Mouse (Mus musculus) granulocyte monocyte progenitor cell, adult 5-6 weeks (primary cell): ENCODE results near the gene Maz. TPM values are rescaled to one million over a fixed set of nuclear protein-coding genes. Genes with fewer than 3 reads are reported as not detected.
A peak's percentile ranks its signal among the peaks of the same experiment; 100 is the strongest.

Experiments
- ATAC-seq: replicated peaks from 2 replicates; pipeline ENCODE4 v1.8.0; 2016; ENCODE audit warnings: mild to moderate bottlenecking, moderate TSS enrichment, inconsistent platforms; ENCODE audit not compliant: poor library complexity, severe bottlenecking
- total RNA-seq, 2 experiments: library from RNA; stranded (forward) in 1 of 2; stranded (reverse) in 1 of 2; fragments of 200-712, 200-1000 nt in 1 of 2; fragments of >200 nt in 1 of 2; fragmentation: Nextera tagmentation in 1 of 2; gene quantifications; 2 replicates each; pipeline ENCODE4 v1.2.3; 2014 to 2017

Maz gene
- 143 and 169 TPM in 2 replicates for total RNA-seq (2014; fragmentation: Nextera tagmentation)
- total RNA-seq (2017) = 52.5 and 77.5 TPM in 2 replicates

DNA sequence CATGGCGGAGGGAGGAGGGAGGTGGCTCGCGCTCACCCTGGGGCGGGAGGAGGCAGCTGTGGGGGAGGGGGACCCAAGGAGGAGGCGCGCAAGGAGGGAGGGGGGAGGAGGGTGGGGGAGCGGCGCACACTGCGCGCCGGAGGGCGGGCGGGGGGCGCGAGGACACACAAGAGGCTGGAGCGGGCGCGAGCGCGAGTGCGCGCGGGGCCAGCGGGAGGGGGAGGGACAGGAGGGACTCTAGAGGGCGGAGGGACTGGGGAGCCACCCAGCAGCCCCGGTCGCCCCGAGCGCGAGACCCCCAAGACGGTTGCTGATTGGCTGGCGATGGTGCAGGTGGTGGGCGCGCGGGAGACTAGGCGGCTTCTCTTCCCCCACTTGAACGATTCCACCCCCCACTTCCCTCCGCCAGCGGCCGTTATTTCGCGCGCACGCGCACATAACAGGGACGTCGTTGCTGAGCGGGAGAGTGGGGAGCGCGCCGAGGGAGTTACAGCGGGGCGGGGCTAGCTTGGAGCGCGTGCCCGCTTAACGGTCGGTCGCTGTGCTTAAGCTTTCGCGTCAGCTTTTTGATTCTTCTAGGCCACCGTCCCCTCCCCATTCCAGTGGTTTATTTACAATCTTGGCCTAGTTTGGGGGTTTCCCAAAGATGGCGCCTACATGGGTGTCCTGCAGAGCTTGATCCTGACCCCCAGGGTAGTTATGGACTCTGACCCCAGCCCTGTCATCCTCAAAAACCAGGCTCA, at the start of gene Maz:
Gene Maz, minus strand, starts transcription at position 54 of the 743 bp plus-strand sequence.
- peak; percentile 78 for ATAC-seq

DNA sequence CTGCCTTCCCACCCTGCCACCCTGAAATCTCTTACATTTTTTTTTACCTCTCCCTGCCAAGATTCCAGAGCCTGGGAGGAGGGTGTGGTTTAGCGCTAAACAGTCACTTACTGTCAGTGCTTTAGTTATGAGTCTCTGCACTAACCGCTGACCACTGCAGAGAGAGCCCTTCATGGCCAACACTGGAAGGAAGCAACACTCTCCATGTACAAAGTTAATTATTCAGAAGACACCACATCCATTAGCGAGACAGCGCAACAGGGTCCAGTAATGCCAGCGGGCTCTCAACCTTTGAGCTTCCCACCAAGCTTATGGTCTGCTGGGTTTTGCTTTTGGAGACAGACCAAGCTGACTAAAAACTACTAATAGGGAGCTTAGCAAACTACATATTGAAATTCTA, 49.4 kb upstream of the Maz start:
- ATAC-seq = no peak

DNA sequence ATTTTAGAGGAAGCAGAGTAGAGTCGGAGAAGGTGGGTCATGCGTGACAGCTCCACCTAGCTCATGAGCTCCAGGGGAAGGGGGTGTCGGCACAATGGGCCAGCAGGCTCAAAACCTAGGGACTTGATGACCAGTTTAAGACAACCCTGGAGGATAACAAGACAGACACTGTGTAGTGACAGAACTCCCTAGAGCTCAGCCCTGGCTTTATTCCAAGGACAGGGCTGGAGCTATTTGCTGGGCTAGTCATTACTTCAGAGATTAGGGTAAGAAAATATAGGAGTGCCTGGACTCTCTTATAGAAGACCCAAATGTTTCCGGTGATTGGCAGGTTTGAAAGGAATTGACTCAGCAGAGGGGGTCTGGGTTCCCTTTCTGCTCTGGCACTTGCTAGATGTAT, 46.4 kb upstream of the Maz start:
- no peak for ATAC-seq

DNA sequence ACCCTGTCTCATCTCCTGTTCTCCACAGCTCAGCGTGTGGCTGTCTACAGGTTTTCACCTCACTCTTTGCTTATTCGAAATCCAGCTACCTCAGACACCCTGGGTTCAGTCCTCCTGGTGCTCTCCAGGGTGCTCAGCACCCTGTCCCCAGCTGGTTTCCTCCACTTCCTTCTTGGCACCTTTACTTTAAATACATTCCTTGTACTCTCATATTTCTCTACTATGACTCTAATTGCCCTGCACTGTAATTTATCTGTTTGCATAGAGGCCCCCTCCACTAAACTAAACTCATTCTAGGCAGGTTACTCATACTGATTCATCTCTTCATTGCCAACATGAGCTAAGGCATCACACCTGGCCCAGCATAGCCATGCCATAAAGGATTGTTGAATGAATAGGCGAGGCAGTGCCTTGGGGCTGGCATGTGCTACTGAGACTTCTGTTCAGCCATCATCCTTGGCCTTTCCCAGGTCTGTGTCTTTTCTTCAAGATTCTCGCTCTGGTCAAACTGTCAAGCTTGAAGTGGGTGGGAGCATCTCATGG, 44.1 kb upstream of the Maz start:
- no peak for ATAC-seq

DNA sequence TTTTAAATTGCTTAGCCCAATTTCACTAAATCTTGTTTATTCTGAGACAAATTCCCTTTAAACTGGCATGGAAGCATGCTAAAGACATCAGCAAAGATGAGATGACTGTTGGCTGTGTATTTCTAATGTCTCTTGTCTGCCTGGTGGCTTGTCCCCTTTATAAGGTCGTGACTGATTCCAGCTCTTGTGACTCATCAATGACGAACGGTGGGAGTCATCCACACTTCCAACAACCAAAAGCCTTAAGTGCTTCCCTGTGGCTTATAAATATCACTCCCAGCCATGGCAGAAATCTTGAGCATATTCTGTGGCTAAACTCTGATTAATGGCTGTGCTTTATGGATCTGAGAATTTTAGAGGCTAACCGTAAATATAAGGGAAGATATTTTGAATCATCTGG, 39.5 kb upstream of the Maz start:
- no peak for ATAC-seq

DNA sequence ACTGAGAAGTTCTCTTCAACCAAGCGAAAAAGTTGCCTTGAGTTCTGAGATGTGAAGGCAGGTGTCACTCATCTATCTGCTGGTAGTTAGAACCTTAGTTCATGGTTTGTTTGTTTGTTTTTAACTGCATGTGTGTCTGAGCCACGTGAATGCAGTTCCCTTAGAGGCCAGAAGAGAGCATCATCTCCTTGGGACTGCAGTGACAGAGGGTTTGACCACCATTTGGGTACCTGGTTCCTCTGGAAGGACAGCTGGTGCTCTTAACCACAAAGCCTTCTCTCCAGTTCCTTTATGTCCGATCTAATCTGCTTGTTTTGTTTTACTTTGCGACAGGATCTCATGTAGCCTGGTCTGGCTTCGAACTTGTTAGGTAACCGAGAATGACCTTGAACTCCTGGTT, 38.7 kb upstream of the Maz start:
- ATAC-seq = peak; percentile 62

DNA sequence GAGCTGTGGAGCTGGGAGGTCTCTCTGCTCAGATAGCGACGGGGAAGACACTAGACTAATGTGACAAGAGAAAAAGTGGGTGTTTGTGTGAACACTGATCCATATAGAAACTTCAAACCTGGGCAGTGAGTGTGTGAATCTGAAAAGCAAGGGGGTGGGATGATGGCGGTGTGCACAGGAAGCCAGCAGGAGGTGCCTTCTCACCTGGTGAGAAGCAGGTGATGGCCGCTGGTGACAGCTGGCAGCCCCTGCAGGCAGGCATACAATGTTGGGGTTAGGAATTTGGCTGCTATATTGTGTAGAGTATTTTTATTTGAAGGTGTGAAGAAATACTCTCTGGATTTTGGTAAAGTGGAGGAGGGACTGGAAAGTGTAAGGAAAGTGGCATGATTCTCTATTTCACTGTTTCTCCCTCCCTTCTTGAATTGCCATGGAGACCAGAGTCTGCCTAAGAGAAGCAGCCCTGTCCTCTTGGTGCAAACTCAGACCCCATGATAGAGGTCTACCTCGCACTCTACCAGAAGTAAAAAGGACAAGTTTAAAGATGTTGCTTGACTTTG, 28.3 kb upstream of the Maz start:
- no peak for ATAC-seq

DNA sequence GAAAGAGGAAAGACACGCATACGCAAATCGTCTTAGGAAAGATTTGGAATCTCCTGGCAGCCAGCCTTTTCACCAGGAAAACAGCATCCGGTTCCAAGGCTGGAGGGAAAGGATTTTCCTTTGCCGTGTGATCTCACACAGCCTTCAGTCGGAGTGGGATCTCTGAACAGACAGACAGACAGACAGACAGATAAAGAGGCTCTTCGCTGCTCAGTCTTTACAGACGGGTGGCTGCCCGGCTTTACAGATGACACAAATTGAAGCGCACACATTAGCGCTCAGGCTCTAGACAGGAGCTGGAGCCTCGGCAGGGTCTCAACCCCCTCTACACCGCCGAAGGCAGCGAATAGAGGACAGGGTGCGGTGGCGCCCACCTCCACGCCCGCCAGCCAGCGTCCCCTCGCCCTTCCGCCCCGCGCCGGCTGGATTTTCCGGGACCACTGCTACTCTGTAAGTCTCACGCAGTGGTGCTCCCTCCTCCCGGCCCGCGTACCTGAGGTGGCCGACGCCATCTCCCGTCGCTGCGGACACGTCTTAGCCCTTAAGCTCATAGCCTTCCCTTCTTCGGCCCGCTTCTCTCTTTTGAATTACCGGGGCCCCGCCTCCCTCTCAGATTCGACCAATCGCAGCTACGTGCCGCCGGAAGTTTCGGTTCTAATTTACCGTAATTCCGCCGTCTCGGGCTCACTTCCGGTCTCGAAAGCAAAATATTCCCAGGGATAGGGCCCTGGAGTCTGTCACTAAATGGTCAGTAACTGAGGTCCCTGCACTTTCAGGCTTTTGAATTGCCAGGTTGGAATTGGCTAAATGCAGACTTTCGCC, 15.2 kb upstream of the Maz start, which contains the start of gene Kif22:
Gene Kif22, minus strand, starts transcription at position 621 of the 822 bp plus-strand sequence.
- ATAC-seq = peak; percentile 99

DNA sequence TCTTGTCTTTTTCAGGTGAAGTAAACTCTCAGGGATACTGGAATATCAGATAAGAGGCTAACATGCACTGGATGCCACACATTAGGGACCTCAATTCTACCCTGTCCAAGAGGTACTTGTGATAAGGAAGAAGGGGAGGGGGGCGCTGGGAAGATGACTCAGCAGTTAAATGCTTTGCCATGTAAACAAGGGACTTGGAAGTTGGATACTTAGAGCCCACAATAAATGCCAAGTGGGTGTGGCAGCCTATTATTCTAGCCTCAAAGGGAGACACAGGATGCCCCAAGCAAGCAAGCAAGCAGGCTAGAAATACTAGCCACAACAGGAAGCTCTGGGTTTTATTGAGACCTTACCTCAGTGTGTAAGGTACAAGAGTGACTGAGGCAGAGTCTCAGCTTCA, 4.4 kb upstream of the Maz start:
- no peak for ATAC-seq

DNA sequence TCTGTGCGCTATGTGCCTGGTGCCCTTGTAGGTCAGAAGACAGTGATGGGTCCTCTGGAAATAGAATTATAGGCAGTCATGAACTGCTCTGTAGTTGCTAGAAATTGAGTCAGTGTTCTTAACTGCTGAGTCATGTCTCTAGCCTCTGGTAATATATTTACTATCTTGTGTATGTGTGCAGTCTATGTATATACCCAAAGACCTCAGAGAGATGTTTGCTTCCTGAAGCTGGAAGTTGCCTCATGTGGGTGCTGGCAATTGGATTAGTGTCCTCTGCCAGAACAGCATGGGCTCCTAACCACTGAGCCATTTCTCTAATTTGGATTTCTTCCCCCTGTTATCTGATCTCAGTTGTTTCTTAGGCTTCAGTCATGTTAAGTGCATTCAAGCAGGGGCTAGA, 3.3 kb upstream of the Maz start:
- no peak for ATAC-seq

DNA sequence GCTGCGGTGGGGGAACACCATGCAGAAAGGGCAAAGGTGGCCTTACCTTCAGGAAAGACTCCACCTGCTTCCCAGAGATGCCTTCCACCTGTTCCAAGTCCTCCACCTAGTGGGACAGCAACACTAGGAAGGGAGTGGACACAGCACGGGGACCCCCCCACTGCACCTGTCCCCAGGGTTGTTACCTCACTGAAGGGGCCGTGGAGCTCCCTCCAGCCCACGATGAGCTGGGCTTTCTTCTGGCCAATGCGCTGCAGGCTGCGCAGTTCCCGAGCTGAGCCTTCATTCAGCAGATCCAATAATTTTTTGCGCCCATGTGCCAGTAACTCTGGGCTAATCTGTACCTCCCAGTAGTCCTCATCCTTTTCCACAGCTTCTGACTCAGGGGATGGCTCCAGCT, 1.0 kb upstream of the Maz start:
- no peak for ATAC-seq

DNA sequence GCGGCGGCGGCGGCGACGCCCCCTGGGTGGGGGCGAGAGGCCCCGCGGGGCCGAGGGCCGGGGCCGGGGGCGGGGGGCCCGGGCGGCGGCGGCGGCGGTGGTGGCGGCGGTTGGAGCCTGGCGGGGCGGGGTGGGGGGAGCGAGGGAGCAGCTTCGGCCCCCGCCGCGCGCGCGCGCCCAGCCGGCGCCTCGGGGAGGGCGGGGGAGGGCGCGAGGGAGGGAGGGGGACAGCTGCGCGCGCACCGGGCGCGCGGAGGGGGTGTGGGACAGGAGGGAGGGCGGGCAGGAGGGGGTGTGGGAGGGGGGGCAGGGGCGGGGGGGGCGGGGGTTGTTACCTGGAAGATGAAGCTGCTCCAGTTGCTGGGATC, 237 bp downstream of the Maz start:
- 0 out of 2 replicates have a peak, but pooled peaks have one; percentile 0 for ATAC-seq

DNA sequence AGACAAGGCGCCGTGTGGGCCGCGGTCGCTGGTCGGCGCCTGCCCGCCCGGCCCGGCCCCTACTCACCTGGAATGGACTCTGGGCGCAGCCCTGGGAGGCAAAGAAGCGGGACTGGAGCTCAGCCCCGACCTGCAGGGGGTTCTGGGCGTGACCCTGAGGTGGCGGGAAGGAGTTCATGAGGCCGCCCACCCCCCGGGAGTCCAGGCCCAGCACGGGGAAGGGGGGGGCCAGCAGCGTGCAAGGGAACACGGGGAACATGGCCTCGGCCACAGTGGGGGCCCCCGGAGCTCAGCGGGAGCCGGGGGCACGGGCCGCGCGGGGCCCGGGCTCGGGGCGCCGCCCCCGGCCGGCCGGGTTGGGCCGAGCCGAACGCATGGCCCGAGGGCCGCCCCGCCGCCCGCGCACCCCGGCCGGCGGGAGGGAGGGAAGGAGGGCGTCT, 656 bp downstream of the Maz start:
- ATAC-seq = peak; percentile 11; the same call in 1 of the 2 replicates

DNA sequence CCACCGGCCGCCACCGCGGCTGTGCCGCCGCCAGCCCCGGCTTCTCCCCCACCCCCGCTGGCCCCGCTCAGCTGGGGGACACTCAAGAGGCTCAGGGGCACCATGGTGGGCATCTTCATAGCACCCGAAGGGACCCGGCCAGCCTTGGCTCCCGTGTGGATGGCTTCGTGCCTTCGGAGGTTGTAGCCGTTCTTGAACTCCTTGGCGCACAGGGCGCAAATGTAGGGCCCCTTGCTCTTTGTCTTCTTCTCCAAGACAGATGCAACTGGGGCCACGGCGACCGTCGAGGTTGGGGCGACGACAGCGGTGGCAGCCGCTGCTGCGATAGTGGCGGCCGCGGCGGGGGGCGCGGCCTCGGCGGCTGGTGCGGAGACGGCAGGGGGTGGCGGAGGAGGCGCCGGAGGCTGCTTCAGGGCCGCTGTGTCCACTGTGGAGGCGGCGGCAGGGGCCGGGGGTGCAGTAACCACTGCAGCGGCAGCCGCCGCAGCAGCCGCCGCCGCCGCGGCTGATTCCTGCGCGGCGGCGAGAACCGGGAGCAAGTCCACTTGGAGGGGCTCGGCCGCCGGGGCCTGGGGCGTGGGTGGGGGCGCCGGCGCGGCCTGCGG, 1.2 kb downstream of the Maz start:
- ATAC-seq = no peak

DNA sequence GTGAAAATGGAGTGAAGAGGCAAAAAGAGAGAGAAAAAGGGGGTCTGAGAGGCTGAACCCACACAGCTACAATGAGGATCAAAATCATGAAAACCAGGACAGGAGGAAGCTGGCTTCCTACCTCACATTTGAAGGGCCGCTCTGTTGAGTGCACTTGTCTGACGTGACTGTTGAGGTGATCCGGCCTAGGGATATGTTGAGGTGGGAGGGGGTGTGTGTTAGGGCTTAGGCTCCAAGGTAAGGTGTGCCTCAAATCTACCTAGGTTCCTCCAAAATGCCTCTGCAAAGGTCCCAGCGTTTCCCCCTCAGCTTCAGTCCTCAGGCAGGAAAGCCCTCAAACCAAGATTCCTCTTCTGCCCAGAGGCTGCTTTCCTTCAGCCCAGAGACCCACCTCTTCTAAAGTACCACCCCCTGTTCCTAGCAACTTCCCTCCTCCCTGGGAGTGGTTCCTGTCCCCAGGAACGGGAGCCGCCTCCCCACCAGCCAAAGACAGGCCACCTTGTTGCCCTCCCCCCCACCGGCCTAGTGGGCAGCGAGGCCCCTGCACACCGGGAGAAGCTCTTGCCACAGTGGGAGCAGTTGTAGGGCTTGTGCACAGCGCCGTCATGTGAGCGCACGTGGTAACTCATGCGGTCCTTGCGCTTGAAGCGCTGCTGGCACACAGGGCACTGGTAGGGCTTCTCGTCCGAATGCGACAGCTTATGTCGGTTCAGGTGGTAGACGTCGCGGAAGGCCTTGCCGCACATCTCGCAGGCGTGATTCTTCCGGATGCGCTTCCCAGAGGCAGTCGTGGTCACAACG, 1.9 kb downstream of the Maz start:
- ATAC-seq = peak; percentile 30

DNA sequence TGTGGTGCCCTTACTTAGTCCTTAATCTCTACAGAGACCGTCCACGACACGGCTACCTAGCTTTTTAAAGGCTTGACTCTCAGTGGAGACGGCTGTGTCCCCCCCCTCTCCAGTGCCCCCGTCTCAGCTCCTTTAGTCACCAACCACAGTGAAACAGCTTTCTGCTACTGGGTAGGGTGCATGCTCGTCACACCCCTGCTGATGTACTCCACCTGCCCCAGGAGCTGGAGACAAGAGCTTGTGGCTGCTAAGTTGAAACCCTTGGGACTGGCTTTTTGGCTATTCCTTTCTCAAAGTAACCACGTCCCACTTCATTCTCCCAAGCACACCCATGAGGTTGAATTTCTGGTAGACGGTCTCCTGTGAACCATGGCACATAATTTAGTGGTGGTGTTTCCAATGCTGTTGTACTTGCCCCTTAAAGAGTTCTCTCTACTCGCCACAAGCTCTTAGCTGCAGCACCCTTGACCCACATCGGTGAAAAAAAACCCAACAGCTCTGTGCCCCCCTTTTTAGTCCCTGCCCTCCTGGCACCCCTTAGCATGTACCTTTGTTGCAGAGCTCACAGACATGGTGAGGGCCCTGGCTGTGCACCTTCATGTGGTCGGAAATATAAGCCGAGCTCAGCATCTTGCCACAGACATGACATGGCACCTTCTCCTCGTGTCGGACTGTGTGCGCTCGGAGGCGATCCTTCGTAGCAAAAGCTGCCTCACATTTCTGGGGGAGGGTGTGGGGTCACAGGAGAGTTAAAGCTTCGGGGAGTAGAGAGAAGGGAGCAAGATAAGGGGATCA, 2.7 kb downstream of the Maz start:
- ATAC-seq = no peak

DNA sequence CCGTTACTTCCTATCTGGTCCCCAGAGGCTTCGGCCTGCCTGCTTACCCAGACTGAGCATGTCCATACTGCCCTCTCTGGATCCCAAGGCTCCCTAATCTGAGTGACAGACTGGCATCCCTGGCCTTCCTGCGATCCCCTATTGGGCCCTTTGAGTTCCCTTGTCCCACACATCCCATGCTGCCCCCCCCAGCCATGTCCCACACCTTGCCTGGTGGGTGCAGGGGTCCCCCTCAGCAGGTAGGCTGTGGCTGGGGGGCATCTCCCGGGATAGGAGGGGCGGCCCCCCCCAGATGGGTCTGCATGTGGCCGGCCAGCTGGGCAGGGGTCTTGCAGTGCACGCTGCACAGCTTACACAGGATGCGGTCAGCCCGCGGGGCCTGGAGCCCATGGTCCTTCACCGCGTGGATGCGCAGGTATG, 3.6 kb downstream of the Maz start:
- ATAC-seq = no peak

DNA sequence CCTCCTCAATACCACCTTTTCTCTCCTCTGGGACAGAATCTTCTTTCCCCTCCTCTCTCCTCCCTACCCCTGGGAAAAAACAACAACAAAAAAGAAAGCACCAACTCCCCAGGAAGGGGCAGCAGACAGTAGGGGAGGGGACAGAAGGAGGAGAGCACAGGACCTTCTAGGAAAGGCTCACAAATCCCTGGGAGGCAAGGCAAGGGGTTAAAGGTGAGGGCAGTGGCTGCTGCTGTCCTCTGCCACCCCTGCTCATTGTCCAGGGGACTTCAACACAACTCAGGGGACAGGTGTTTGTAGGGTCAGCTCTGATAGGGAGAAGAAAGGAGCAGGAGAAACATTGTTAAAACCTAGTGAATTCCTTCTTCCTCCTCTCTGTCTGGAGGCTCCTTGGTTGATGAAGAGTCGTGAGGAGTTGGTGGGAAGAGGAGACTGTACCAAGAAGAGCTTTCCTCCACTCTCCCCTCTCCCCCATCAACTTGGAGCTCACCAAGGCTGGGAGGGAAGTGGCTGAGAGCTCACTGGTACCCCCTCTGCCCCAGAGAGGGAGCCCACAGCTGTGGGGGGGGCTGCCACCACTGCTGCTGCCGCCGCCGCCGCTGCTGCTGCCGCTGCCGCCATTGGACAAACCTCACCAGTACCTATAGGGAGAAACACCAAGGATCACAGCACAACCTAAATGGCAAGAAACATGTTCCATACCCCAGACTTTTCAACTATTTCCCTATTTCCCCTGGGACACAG, 4.1 kb downstream of the Maz start:
- ATAC-seq = no peak
